Mouse (Mus musculus) heart, embryonic 13.5 days (tissue): ENCODE measurements at regions not wholly inside any gene's neighbourhood (a gene's known extent, or its start where the extent isn't known, plus 50 kb on each side); places are given as distances from the start of the nearest gene placed in this dataset.
A peak's percentile ranks its signal among the peaks of the same experiment; 100 is the strongest.

ENCODE experiments used
- ATAC-seq: fragments of 200-750 bp; cut with Nextera tagmentation; 2 replicates; pipeline ENCODE4 v1.8.0; 2017; ENCODE audit warnings: moderate TSS enrichment; ENCODE audit not compliant: insufficient number of reproducible peaks, low FRiP score, low TSS enrichment; ENCODE audit errors: extremely low read depth
- H3K27ac ChIP-seq: fragments of 300-500 bp; sonication (generic); replicated peaks from 2 replicates; pipeline ENCODE4 v1.5.1; 2015; ENCODE audit warnings: moderate library complexity, mild to moderate bottlenecking, inconsistent platforms
- H3K27me3 ChIP-seq: fragments of 300-500 bp; sonication (generic); replicated peaks from 2 replicates; pipeline ENCODE4 v1.6.1; 2015; ENCODE audit warnings: mild to moderate bottlenecking, inconsistent platforms
- H3K36me3 ChIP-seq: fragments of 300-500 bp; sonication (generic); 2 replicates; pipeline ENCODE4 v1.6.1; 2015; ENCODE audit warnings: mild to moderate bottlenecking, inconsistent platforms
- H3K4me1 ChIP-seq: fragments of 300-500 bp; sonication (generic); 2 replicates; pipeline ENCODE4 v1.6.1; 2015; ENCODE audit warnings: inconsistent platforms
- H3K4me2 ChIP-seq: fragments of 300-500 bp; sonication (generic); 2 replicates; pipeline ENCODE4 v1.6.1; 2015; ENCODE audit warnings: inconsistent platforms, mild to moderate bottlenecking, moderate library complexity
- H3K4me3 ChIP-seq: fragments of 300-500 bp; sonication (generic); 2 replicates; pipeline ENCODE4 v1.5.1; 2015; ENCODE audit warnings: moderate library complexity, mild to moderate bottlenecking, inconsistent platforms
- H3K9ac ChIP-seq: fragments of 300-500 bp; sonication (generic); 2 replicates; pipeline ENCODE4 v1.6.1; 2015; ENCODE audit warnings: inconsistent platforms, mild to moderate bottlenecking, moderate library complexity
- H3K9me3 ChIP-seq: fragments of 300-500 bp; sonication (generic); 2 replicates; pipeline ENCODE4 v1.6.1; 2016; ENCODE audit warnings: inconsistent platforms
- WGBS: fragments of 180-500 bp; shearing (Covaris S2); methylation state at CpG from one replicate; pipeline ENCODE4 v1.1.7; 2015; ENCODE audit warnings: mixed read lengths; 5-methylcytosine and 5-hydroxymethylcytosine counted together

- Histone ChIP-seq H3K9ac (no peak overlapping the region), H3K4me3 (no peak overlapping the region), H3K27me3 (no peaks in the 10 kb centered on the region), H3K4me2 (no peak overlapping the region), H3K4me1 (no peaks in the 10 kb centered on the region), H3K9me3 (no peaks in the 10 kb centered on the region), H3K36me3 (no peaks in the 10 kb centered on the region), H3K27ac (no peak overlapping the region)
- WGBS, result 89% methylated on average over 4 of the region's 4 CpGs
- no peak for ATAC-seq
These were observed 111.0 kb downstream of the Slc38a4 start for GRCm38 (mm10) chr15:96944741-96945140.

GRCm38 (mm10) chr15:96942651-96943050 is 113.1 kb downstream of the Slc38a4 start:
- WGBS, result 90% methylated on average over 4 of the region's 4 CpGs
- H3K4me2 ChIP-seq, result no peak overlapping the region
- no peak overlapping the region for H3K27ac ChIP-seq
- no peaks in the 10 kb centered on the region for H3K9me3 ChIP-seq
- H3K4me1 ChIP-seq, result peaks cover 6% of the 10 kb centered on the region
- ATAC-seq, result no peak
- H3K9ac ChIP-seq, result no peak overlapping the region
- no peaks in the 10 kb centered on the region for H3K27me3 ChIP-seq
- H3K36me3 ChIP-seq, result no peaks in the 10 kb centered on the region
- H3K4me3 ChIP-seq, result no peak overlapping the region

GRCm38 (mm10) chr15:96938406-96938805 is 117.3 kb downstream of the Slc38a4 start:
- no peak for ATAC-seq
- Histone ChIP-seq H3K27ac (no peak overlapping the region), H3K4me1 (peaks cover 19% of the 10 kb centered on the region), H3K9me3 (no peaks in the 10 kb centered on the region), H3K4me3 (no peak overlapping the region), H3K36me3 (no peaks in the 10 kb centered on the region), H3K9ac (no peak overlapping the region), H3K27me3 (no peaks in the 10 kb centered on the region), H3K4me2 (no peak overlapping the region)
- WGBS, result 44% methylated on average over 4 of the region's 4 CpGs

GRCm38 (mm10) chr15:96937623-96938022 is 118.1 kb downstream of the Slc38a4 start:
- no peak overlapping the region for H3K4me2 ChIP-seq
- no peaks in the 10 kb centered on the region for H3K9me3 ChIP-seq
- ATAC-seq, result no peak
- WGBS, result 11% methylated on average over 6 of the region's 6 CpGs
- H3K27me3 ChIP-seq, result no peaks in the 10 kb centered on the region
- peak overlapping the region; percentile 20; the same call in 1 of the 2 replicates for H3K9ac ChIP-seq
- no peaks in the 10 kb centered on the region for H3K36me3 ChIP-seq
- peaks cover 19% of the 10 kb centered on the region for H3K4me1 ChIP-seq
- H3K4me3 ChIP-seq, result no peak overlapping the region
- H3K27ac ChIP-seq, result 0 out of 2 replicates have a peak overlapping the region, but pooled peaks have one; percentile 8

- Histone ChIP-seq H3K36me3 (no peaks in the 10 kb centered on the region), H3K9ac (peak overlapping the region; percentile 69), H3K27ac (0 out of 2 replicates have a peak overlapping the region, but pooled peaks have one; percentile 8), H3K4me2 (peak overlapping the region; percentile 68), H3K27me3 (no peaks in the 10 kb centered on the region), H3K4me3 (peak overlapping the region; percentile 38), H3K9me3 (no peaks in the 10 kb centered on the region), H3K4me1 (peaks cover 19% of the 10 kb centered on the region)
- ATAC-seq, result peak; percentile 77
- 5% methylated on average over 18 of the region's 18 CpGs for WGBS
These were observed 118.9 kb downstream of the Slc38a4 start for GRCm38 (mm10) chr15:96936705-96937346.

GRCm38 (mm10) chr15:96936216-96936615 is 119.5 kb downstream of the Slc38a4 start:
- Histone ChIP-seq H3K4me2 (peak overlapping the region; percentile 68), H3K36me3 (no peaks in the 10 kb centered on the region), H3K27me3 (no peaks in the 10 kb centered on the region), H3K4me3 (peak overlapping the region; percentile 38; the same call in 1 of the 2 replicates), H3K9ac (peak overlapping the region; percentile 69), H3K4me1 (peaks cover 19% of the 10 kb centered on the region), H3K9me3 (no peaks in the 10 kb centered on the region), H3K27ac (no peak overlapping the region)
- 76% methylated on average over 5 of the region's 5 CpGs for WGBS
- ATAC-seq, result no peak

GRCm38 (mm10) chr15:96933451-96933850 is 122.3 kb downstream of the Slc38a4 start:
- no peaks in the 10 kb centered on the region for H3K27me3 ChIP-seq
- no peaks in the 10 kb centered on the region for H3K9me3 ChIP-seq
- H3K4me3 ChIP-seq, result no peak overlapping the region
- H3K9ac ChIP-seq, result no peak overlapping the region
- no peak for ATAC-seq
- no peak overlapping the region for H3K4me2 ChIP-seq
- 50% methylated on average over 3 of the region's 3 CpGs for WGBS
- peaks cover 16% of the 10 kb centered on the region for H3K4me1 ChIP-seq
- no peaks in the 10 kb centered on the region for H3K36me3 ChIP-seq
- H3K27ac ChIP-seq, result no peak overlapping the region

GRCm38 (mm10) chr15:96930531-96930930 is 125.2 kb downstream of the Slc38a4 start:
- Histone ChIP-seq H3K27ac (no peak overlapping the region), H3K27me3 (no peaks in the 10 kb centered on the region), H3K9ac (no peak overlapping the region), H3K4me3 (no peak overlapping the region), H3K36me3 (no peaks in the 10 kb centered on the region), H3K4me2 (no peak overlapping the region), H3K9me3 (no peaks in the 10 kb centered on the region), H3K4me1 (no peaks in the 10 kb centered on the region)
- no peak for ATAC-seq
- 69% methylated on average over 6 of the region's 6 CpGs for WGBS

- no peaks in the 10 kb centered on the region for H3K36me3 ChIP-seq
- WGBS, result 57% methylated on average over 4 of the region's 4 CpGs
- no peaks in the 10 kb centered on the region for H3K4me1 ChIP-seq
- H3K4me3 ChIP-seq, result no peak overlapping the region
- no peak for ATAC-seq
- H3K9me3 ChIP-seq, result no peaks in the 10 kb centered on the region
- no peak overlapping the region for H3K9ac ChIP-seq
- no peaks in the 10 kb centered on the region for H3K27me3 ChIP-seq
- H3K27ac ChIP-seq, result no peak overlapping the region
- no peak overlapping the region for H3K4me2 ChIP-seq
These were observed 126.0 kb downstream of the Slc38a4 start for GRCm38 (mm10) chr15:96929788-96930187.

GRCm38 (mm10) chr15:96928692-96929091 is 127.1 kb downstream of the Slc38a4 start:
- no peaks in the 10 kb centered on the region for H3K36me3 ChIP-seq
- ATAC-seq, result no peak
- H3K4me1 ChIP-seq, result no peaks in the 10 kb centered on the region
- no peak overlapping the region for H3K4me2 ChIP-seq
- 41% methylated on average over 4 of the region's 4 CpGs for WGBS
- no peak overlapping the region for H3K9ac ChIP-seq
- H3K27ac ChIP-seq, result no peak overlapping the region
- H3K4me3 ChIP-seq, result no peak overlapping the region
- no peaks in the 10 kb centered on the region for H3K9me3 ChIP-seq
- no peaks in the 10 kb centered on the region for H3K27me3 ChIP-seq

- Histone ChIP-seq H3K36me3 (no peaks in the 10 kb centered on the region), H3K27me3 (no peaks in the 10 kb centered on the region), H3K9ac (no peak overlapping the region), H3K4me3 (no peak overlapping the region), H3K9me3 (no peaks in the 10 kb centered on the region), H3K27ac (no peak overlapping the region), H3K4me1 (no peaks in the 10 kb centered on the region), H3K4me2 (no peak overlapping the region)
- 86% methylated on average over 4 of the region's 4 CpGs for WGBS
- no peak for ATAC-seq
These were observed 128.1 kb downstream of the Slc38a4 start for GRCm38 (mm10) chr15:96927674-96928073.

- WGBS, result 48% methylated on average over 1 of the region's 1 CpGs
- no peaks in the 10 kb centered on the region for H3K4me1 ChIP-seq
- no peaks in the 10 kb centered on the region for H3K36me3 ChIP-seq
- H3K9me3 ChIP-seq, result no peaks in the 10 kb centered on the region
- no peak for ATAC-seq
- no peak overlapping the region for H3K4me3 ChIP-seq
- no peak overlapping the region for H3K9ac ChIP-seq
- H3K27me3 ChIP-seq, result no peaks in the 10 kb centered on the region
- no peak overlapping the region for H3K27ac ChIP-seq
- no peak overlapping the region for H3K4me2 ChIP-seq
These were observed 129.1 kb downstream of the Slc38a4 start for GRCm38 (mm10) chr15:96926660-96927059.
